Mouse (Mus musculus) ES-E14 (cell line): ENCODE data around the gene Drg1. TPM values are rescaled to one million over a fixed set of nuclear protein-coding genes. Genes with fewer than 3 reads are reported as not detected.
"Not testable (repeated sequence)": the region's sequence is repeated elsewhere in the genome, so short reads cannot be mapped to it uniquely, and the experiment has no call there.

Experiments
- DNase-seq: peaks from one replicate; pipeline ENCODE4 v3.0.0-alpha.2; 2013; ENCODE audit warnings: low read depth, low spot score
- H3K27ac ChIP-seq: 2 replicates; pipeline ENCODE4 v1.5.1; 2012; ENCODE audit warnings: low read depth, mild to moderate bottlenecking, low read length, moderate library complexity, mixed read lengths; ENCODE audit not compliant: poor library complexity, insufficient read depth, severe bottlenecking
- H3K36me3 ChIP-seq: 2 replicates; pipeline ENCODE4 v1.6.1; 2012; ENCODE audit warnings: mild to moderate bottlenecking, low read length, moderate library complexity, mixed read lengths; ENCODE audit not compliant: control insufficient read depth, poor library complexity, insufficient read depth, severe bottlenecking
- H3K4me1 ChIP-seq, 2 experiments: fragments of 150-350 bp in 1 of 2; sonication (generic) in 1 of 2; 2 replicates each; pipeline ENCODE4 v1.6.1; 2012; ENCODE audit warnings: low read length in 2 of 2, mild to moderate bottlenecking in 1 of 2, mixed read lengths in 1 of 2; ENCODE audit not compliant: control insufficient read depth in 2 of 2, insufficient read depth in 2 of 2, poor library complexity in 1 of 2
- H3K4me3 ChIP-seq, 2 experiments: fragments of 150-350 bp in 1 of 2; sonication (generic) in 1 of 2; 2 replicates each; pipeline ENCODE4 v1.5.1; 2012; ENCODE audit warnings: low read length in 2 of 2, low read depth in 1 of 2, mild to moderate bottlenecking in 1 of 2, mixed read lengths in 1 of 2; ENCODE audit not compliant: insufficient read depth in 1 of 2, poor library complexity in 1 of 2, severe bottlenecking in 1 of 2
- H3K9ac ChIP-seq: 2 replicates; pipeline ENCODE4 v1.6.1; 2012; ENCODE audit warnings: low read depth, mild to moderate bottlenecking, low read length, mixed read lengths; ENCODE audit not compliant: poor library complexity, insufficient read depth, severe bottlenecking
- H3K9me3 ChIP-seq: fragments of 150-350 bp; sonication (generic); 2 replicates; pipeline ENCODE4 v1.6.1; 2012; ENCODE audit warnings: low read depth, mild to moderate bottlenecking, low read length; ENCODE audit not compliant: control insufficient read depth, insufficient read depth
- in situ Hi-C, 2 experiments: fragments of 600-800 bp; cut with MboI; formaldehyde crosslinking; loops; one replicate each; pipeline ENCODE4 v1.15.1; 2025; ENCODE audit warnings: low sequenced_read_pairs in 2 of 2, inconsistent platforms in 1 of 2; ENCODE audit not compliant: unreplicated experiment in 2 of 2
- total RNA-seq: library from RNA; depleted of rRNA; stranded (reverse); fragments of 300-350 nt; gene quantifications from 2 replicates; pipeline ENCODE4 v1.2.3, GENCODE M21; 2012

Drg1 gene
- total RNA-seq, 1 experiment = 180 TPM

- DNase-seq, H3K27ac ChIP-seq, H3K4me3 ChIP-seq, H3K9ac ChIP-seq, H3K36me3 ChIP-seq, in situ Hi-C loops, H3K9me3 ChIP-seq, H3K4me1 ChIP-seq: not testable (repeated sequence)
Measured at GRCm38 (mm10) chr11:3163661-3164060, 102.6 kb downstream of the Drg1 start.

DNA sequence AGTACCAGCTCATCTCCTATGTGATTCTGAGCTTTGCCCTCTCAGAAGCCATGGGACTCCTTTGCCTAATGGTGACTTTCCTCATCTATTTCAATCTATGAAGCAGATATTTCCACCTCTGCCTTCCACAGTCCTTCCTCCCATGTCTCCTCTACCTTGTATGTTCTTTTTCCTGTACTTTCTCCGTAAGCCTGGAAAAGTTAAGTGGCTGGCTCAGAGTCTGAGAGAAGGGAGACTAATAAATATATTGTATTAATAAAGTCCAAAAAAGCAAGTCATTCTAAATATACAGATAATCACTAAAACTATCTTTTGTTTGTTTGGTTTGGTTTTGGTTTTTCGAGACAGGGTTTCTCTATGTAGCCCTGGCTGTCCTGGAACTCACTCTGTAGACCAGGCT is 103.1 kb downstream of the Drg1 start:
- H3K9me3 ChIP-seq, H3K4me3 ChIP-seq, H3K27ac ChIP-seq, DNase-seq, H3K36me3 ChIP-seq, H3K4me1 ChIP-seq, in situ Hi-C loops, H3K9ac ChIP-seq: not testable (repeated sequence)

DNA sequence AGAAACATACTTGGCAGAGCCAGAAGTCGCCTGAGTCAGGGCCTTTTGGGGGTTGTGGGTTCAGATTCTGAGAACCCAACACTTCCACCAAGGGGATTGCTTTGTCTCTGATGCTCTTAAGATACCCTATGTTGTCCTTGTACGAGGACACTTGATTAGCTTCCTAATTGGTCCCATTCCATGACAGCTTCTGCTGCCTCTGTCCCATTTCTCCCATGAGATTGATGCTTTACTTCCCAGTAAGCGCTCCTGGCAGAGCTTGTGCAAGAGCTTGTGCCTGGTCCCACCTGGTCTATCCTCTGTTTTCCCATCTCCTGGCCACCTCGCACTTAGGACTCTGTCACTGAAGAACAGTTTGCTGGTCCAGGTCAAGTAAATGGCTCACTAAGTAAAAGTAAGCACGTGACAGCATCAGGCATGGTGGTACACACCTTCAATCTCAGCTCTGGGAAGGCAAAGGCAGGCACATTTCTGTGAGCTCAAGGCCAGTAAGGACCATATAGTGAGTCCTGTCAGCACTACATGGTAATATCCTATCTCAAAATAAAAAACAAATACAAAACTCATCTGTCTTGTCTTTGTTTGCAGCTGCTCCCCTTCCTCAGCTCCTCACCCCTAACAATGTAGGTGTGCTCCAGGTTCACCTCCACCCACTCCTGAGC is 103.8 kb downstream of the Drg1 start:
- in situ Hi-C loops, DNase-seq: not testable (repeated sequence)

GRCm38 (mm10) chr11:3161370-3161769 is 104.8 kb downstream of the Drg1 start:
- H3K4me3 ChIP-seq, H3K9ac ChIP-seq, H3K27ac ChIP-seq, DNase-seq, H3K36me3 ChIP-seq, in situ Hi-C loops, H3K4me1 ChIP-seq, H3K9me3 ChIP-seq: not testable (repeated sequence)

More for the DNA sequence above, 103.8 kb downstream of the Drg1 start:
- not testable (repeated sequence) for H3K9ac ChIP-seq, H3K4me3 ChIP-seq, H3K9me3 ChIP-seq, H3K36me3 ChIP-seq, H3K27ac ChIP-seq, H3K4me1 ChIP-seq

GRCm38 (mm10) chr11:3158800-3159199 is 107.4 kb downstream of the Drg1 start:
- H3K36me3 ChIP-seq, H3K9ac ChIP-seq, H3K9me3 ChIP-seq, H3K27ac ChIP-seq, H3K4me3 ChIP-seq, DNase-seq, in situ Hi-C loops, H3K4me1 ChIP-seq: not testable (repeated sequence)

GRCm38 (mm10) chr11:3157996-3158395 is 108.2 kb downstream of the Drg1 start:
- H3K4me1 ChIP-seq, H3K9ac ChIP-seq, DNase-seq, in situ Hi-C loops, H3K36me3 ChIP-seq, H3K27ac ChIP-seq, H3K4me3 ChIP-seq, H3K9me3 ChIP-seq: not testable (repeated sequence)

DNA sequence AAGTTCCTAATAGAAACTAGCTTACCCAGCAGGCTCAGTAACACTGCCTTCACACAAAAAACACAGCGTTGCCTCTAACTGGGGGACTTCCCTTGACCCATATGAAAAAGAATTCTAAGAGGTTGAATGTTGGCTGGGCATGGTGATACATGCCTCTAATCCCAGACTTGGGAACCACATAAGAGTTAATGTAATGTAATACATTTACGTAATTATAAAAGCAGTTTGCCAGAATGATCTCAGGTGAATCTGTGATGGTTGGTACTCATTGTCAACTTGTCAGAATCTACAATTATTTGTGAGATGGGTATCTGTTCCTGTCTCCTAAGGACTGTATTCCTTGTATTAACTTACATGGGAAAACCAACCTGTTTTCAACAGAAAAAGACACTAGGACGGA is 109.2 kb downstream of the Drg1 start:
- H3K4me3 ChIP-seq, H3K9me3 ChIP-seq, H3K27ac ChIP-seq, H3K36me3 ChIP-seq, DNase-seq, H3K9ac ChIP-seq, H3K4me1 ChIP-seq, in situ Hi-C loops: not testable (repeated sequence)

DNA sequence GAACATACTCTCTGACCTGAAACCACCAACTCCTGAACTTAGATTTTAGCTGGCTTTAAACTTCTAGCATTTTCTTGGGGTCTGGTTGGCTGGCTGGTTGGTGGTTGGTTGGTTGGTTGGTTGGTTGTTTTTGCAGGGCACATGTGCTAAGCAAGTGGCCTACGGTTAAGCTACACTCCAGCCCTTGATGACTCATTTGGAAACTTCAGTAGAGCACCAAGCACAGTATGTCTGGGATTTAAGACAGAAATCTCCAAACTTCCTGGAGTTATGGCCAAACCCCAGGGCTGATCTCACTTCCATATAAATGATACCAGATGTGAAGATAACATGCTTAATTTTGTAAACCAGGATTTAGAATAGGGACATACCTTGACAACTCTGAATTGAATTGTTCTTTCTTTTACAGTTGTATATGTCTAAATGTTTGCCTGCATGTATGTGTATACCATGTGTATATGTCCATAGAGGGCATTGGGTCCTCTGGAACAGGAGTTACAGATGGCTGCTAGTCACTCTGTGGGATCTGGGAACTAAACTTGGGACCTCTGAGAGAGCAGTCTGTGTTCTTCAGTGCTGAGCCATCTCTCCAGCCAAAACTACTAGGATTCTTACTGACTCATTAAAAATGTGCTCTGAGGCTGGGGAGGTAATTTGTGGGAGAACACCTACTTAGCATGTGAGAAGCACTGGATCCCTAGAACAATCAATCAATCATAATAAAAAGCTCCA is 112.4 kb downstream of the Drg1 start:
- H3K4me1 ChIP-seq, in situ Hi-C loops, DNase-seq, H3K27ac ChIP-seq, H3K9me3 ChIP-seq, H3K4me3 ChIP-seq, H3K9ac ChIP-seq, H3K36me3 ChIP-seq: not testable (repeated sequence)
